Mouse (Mus musculus): ENCODE results near the gene Etl4. TPM values are rescaled to one million over a fixed set of nuclear protein-coding genes. Genes with fewer than 3 reads are reported as not detected.

The Etl4 gene
- polyA plus RNA-seq, 1 experiment = 7.4 TPM

GRCm38 (mm10) chr2:20689389-20689788 lies 779.8 kb downstream of the Etl4 start:
- Histone ChIP-seq H3K36me3 (ENCODE audit: control insufficient read depth, insufficient read depth) (no peaks in the 10 kb centered on the region), H3K4me3 (no peak overlapping the region), H3K4me2 (ENCODE audit: low read depth) (no peak overlapping the region), H3ac (ENCODE audit: control insufficient read depth, insufficient read length) (no peak overlapping the region), H3K79me2 (ENCODE audit: control insufficient read depth, insufficient read depth) (no peaks in the 10 kb centered on the region), H3K27me3 (ENCODE audit: control insufficient read depth, insufficient read depth, insufficient read length) (no peaks in the 10 kb centered on the region)
- TF ChIP-seq POLR2AphosphoS2 (IDR thresholded peaks at IDR 0.05; ENCODE audit: insufficient read length, low read depth) (no peak), USF1 (IDR thresholded peaks at IDR 0.05; ENCODE audit: low read depth) (no peak), CEBPB (IDR thresholded peaks at IDR 0.05; ENCODE audit: insufficient read depth, poor library complexity, severe bottlenecking) (no peak), MAX (IDR thresholded peaks at IDR 0.05; ENCODE audit: low read depth) (no peak), TCF3 (IDR thresholded peaks at IDR 0.05; ENCODE audit: insufficient read length, low read depth) (no peak), REST (IDR thresholded peaks at IDR 0.05; ENCODE audit: insufficient read depth, insufficient read length) (no peak), MYOG (IDR thresholded peaks at IDR 0.05; ENCODE audit: control insufficient read depth in 1 of 3, insufficient read depth in 1 of 3, insufficient read length in 2 of 3, low read depth in 2 of 3) (no peak), POLR2A (IDR thresholded peaks at IDR 0.05; ENCODE audit: insufficient read length, low read depth) (no peak), TCF12 (IDR thresholded peaks at IDR 0.05; ENCODE audit: insufficient read depth, poor library complexity, severe bottlenecking) (no peak), E2F4 (IDR thresholded peaks at IDR 0.05; ENCODE audit: insufficient read depth) (no peak), MYOD1 (IDR thresholded peaks at IDR 0.05; ENCODE audit: control insufficient read depth in 1 of 3, insufficient read length in 2 of 3, low read depth in 2 of 3) (no peak), SRF (IDR thresholded peaks at IDR 0.05; ENCODE audit: control insufficient read depth, insufficient read length, low read depth) (no peak)

- H3K36me3 ChIP-seq (ENCODE audit: control insufficient read depth, insufficient read depth) = no peaks in the 10 kb centered on the region
- no peaks in the 10 kb centered on the region for H3K27me3 ChIP-seq (ENCODE audit: control insufficient read depth, insufficient read depth, insufficient read length)
- no peak overlapping the region for H3K4me2 ChIP-seq (ENCODE audit: low read depth)
- H3K79me2 ChIP-seq (ENCODE audit: control insufficient read depth, insufficient read depth) = no peaks in the 10 kb centered on the region
- TF ChIP-seq TCF3 (IDR thresholded peaks at IDR 0.05; ENCODE audit: insufficient read length, low read depth) = no peak
- TF ChIP-seq MYOD1 (IDR thresholded peaks at IDR 0.05; ENCODE audit: control insufficient read depth in 1 of 3, insufficient read length in 2 of 3, low read depth in 2 of 3) = no peak
- TF ChIP-seq MYOG (IDR thresholded peaks at IDR 0.05; ENCODE audit: control insufficient read depth in 1 of 3, insufficient read depth in 1 of 3, insufficient read length in 2 of 3, low read depth in 2 of 3) = no peak
- TF ChIP-seq REST (IDR thresholded peaks at IDR 0.05; ENCODE audit: insufficient read depth, insufficient read length) = no peak
- TF ChIP-seq USF1 (IDR thresholded peaks at IDR 0.05; ENCODE audit: low read depth) = no peak
- no peak for TF ChIP-seq POLR2A (IDR thresholded peaks at IDR 0.05; ENCODE audit: insufficient read length, low read depth)
- TF ChIP-seq TCF12 (IDR thresholded peaks at IDR 0.05; ENCODE audit: insufficient read depth, poor library complexity, severe bottlenecking) = no peak
- no peak for TF ChIP-seq E2F4 (IDR thresholded peaks at IDR 0.05; ENCODE audit: insufficient read depth)
- TF ChIP-seq SRF (IDR thresholded peaks at IDR 0.05; ENCODE audit: control insufficient read depth, insufficient read length, low read depth) = no peak
- TF ChIP-seq MAX (IDR thresholded peaks at IDR 0.05; ENCODE audit: low read depth) = no peak
- TF ChIP-seq CEBPB (IDR thresholded peaks at IDR 0.05; ENCODE audit: insufficient read depth, poor library complexity, severe bottlenecking) = no peak
- TF ChIP-seq POLR2AphosphoS2 (IDR thresholded peaks at IDR 0.05; ENCODE audit: insufficient read length, low read depth) = no peak
- H3ac ChIP-seq (ENCODE audit: control insufficient read depth, insufficient read length) = no peak overlapping the region
- no peak overlapping the region for H3K4me3 ChIP-seq
These were observed 783.3 kb downstream of the Etl4 start for GRCm38 (mm10) chr2:20692898-20693297.

- no peaks in the 10 kb centered on the region for H3K27me3 ChIP-seq (ENCODE audit: control insufficient read depth, insufficient read depth, insufficient read length)
- TF ChIP-seq MAX (IDR thresholded peaks at IDR 0.05; ENCODE audit: low read depth) (no peak), TCF3 (IDR thresholded peaks at IDR 0.05; ENCODE audit: insufficient read length, low read depth) (no peak), MYOD1 (IDR thresholded peaks at IDR 0.05; ENCODE audit: control insufficient read depth in 1 of 3, insufficient read length in 2 of 3, low read depth in 2 of 3) (peak in 1 of 3 experiments; percentile 53), MYOG (IDR thresholded peaks at IDR 0.05; ENCODE audit: control insufficient read depth in 1 of 3, insufficient read depth in 1 of 3, insufficient read length in 2 of 3, low read depth in 2 of 3) (peak in 2 of 3 experiments; percentile 20 to 62), POLR2AphosphoS2 (IDR thresholded peaks at IDR 0.05; ENCODE audit: insufficient read length, low read depth) (no peak), USF1 (IDR thresholded peaks at IDR 0.05; ENCODE audit: low read depth) (no peak), E2F4 (IDR thresholded peaks at IDR 0.05; ENCODE audit: insufficient read depth) (no peak), TCF12 (IDR thresholded peaks at IDR 0.05; ENCODE audit: insufficient read depth, poor library complexity, severe bottlenecking) (no peak), SRF (IDR thresholded peaks at IDR 0.05; ENCODE audit: control insufficient read depth, insufficient read length, low read depth) (no peak), CEBPB (IDR thresholded peaks at IDR 0.05; ENCODE audit: insufficient read depth, poor library complexity, severe bottlenecking) (no peak), REST (IDR thresholded peaks at IDR 0.05; ENCODE audit: insufficient read depth, insufficient read length) (no peak)
- no peak overlapping the region for H3K4me3 ChIP-seq
- H3K4me2 ChIP-seq (ENCODE audit: low read depth) = peak overlapping the region; percentile 3
- H3K79me2 ChIP-seq (ENCODE audit: control insufficient read depth, insufficient read depth) = no peaks in the 10 kb centered on the region
- H3ac ChIP-seq (ENCODE audit: control insufficient read depth, insufficient read length) = no peak overlapping the region
- H3K36me3 ChIP-seq (ENCODE audit: control insufficient read depth, insufficient read depth) = no peaks in the 10 kb centered on the region
These were observed 784.2 kb downstream of the Etl4 start for GRCm38 (mm10) chr2:20693772-20694171.

GRCm38 (mm10) chr2:20697719-20698118 lies 788.1 kb downstream of the Etl4 start:
- no peaks in the 10 kb centered on the region for H3K36me3 ChIP-seq (ENCODE audit: control insufficient read depth, insufficient read depth)
- TF ChIP-seq MYOD1 (IDR thresholded peaks at IDR 0.05; ENCODE audit: control insufficient read depth in 1 of 3, insufficient read length in 2 of 3, low read depth in 2 of 3) (peak in 1 of 3 experiments; percentile 6), REST (IDR thresholded peaks at IDR 0.05; ENCODE audit: insufficient read depth, insufficient read length) (no peak)
- no peak overlapping the region for H3K4me3 ChIP-seq
- H3K79me2 ChIP-seq (ENCODE audit: control insufficient read depth, insufficient read depth) = no peaks in the 10 kb centered on the region
- no peak overlapping the region for H3K4me2 ChIP-seq (ENCODE audit: low read depth)
- no peak overlapping the region for H3ac ChIP-seq (ENCODE audit: control insufficient read depth, insufficient read length)
- H3K27me3 ChIP-seq (ENCODE audit: control insufficient read depth, insufficient read depth, insufficient read length) = no peaks in the 10 kb centered on the region

GRCm38 (mm10) chr2:20705110-20705509 lies 795.5 kb downstream of the Etl4 start:
- Histone ChIP-seq H3K79me2 (ENCODE audit: control insufficient read depth, insufficient read depth) (no peaks in the 10 kb centered on the region), H3K4me3 (no peak overlapping the region), H3K4me2 (ENCODE audit: low read depth) (no peak overlapping the region), H3K27me3 (ENCODE audit: control insufficient read depth, insufficient read depth, insufficient read length) (no peaks in the 10 kb centered on the region), H3K36me3 (ENCODE audit: control insufficient read depth, insufficient read depth) (no peaks in the 10 kb centered on the region), H3ac (ENCODE audit: control insufficient read depth, insufficient read length) (no peak overlapping the region)
- TF ChIP-seq CEBPB (IDR thresholded peaks at IDR 0.05; ENCODE audit: insufficient read depth, poor library complexity, severe bottlenecking) (no peak), MYOD1 (IDR thresholded peaks at IDR 0.05; ENCODE audit: control insufficient read depth in 1 of 3, insufficient read length in 2 of 3, low read depth in 2 of 3) (peak in 1 of 3 experiments; percentile 3), POLR2A (IDR thresholded peaks at IDR 0.05; ENCODE audit: insufficient read length, low read depth) (no peak), USF1 (IDR thresholded peaks at IDR 0.05; ENCODE audit: low read depth) (no peak), MYOG (IDR thresholded peaks at IDR 0.05; ENCODE audit: control insufficient read depth in 1 of 3, insufficient read depth in 1 of 3, insufficient read length in 2 of 3, low read depth in 2 of 3) (no peak), TCF3 (IDR thresholded peaks at IDR 0.05; ENCODE audit: insufficient read length, low read depth) (no peak), REST (IDR thresholded peaks at IDR 0.05; ENCODE audit: insufficient read depth, insufficient read length) (no peak)

Measured in myocyte (in vitro differentiated cells).